Mouse (Mus musculus) stomach, postnatal 0 days (tissue): ENCODE measurements around the gene Castor1.

Experiments used
- CTCF ChIP-seq: IDR thresholded peaks from 2 replicates; pipeline ENCODE4 v1.5.1; 2016; ENCODE audit warnings: antibody characterized with exemption, low read depth, mild to moderate bottlenecking, moderate library complexity
- EP300 ChIP-seq: optimal IDR thresholded peaks from 2 replicates; pipeline ENCODE3; 2016; ENCODE audit warnings: antibody characterized with exemption

DNA sequence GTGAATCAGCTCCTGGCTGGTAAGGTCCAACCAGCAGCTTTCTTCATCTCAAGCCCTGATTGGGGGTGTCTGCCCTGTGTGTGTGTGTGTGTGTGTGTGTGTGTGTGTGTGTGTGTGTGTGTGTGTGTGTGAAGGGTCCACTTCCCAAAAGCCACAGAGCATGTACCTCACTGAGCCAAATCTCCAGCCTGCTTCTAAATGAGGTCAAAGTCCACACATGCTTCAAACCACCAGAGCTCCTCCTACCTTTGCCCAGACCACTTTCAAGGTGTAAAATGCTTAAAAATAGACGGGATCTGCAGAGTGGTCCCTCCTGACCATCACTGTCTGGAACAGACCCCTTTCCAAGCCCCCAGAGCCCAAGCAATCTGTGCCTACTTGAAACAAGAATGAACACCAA is 45.3 kb downstream of the Castor1 start:
- no peak for TF ChIP-seq CTCF
- no peak for TF ChIP-seq EP300
